Mouse (Mus musculus): ENCODE measurements around the gene Card6. TPM values are rescaled to one million over a fixed set of nuclear protein-coding genes. Genes with fewer than 3 reads are reported as not detected.
A peak's percentile ranks its signal among the peaks of the same experiment; 100 is the strongest.

Gene Card6
- total RNA-seq, 1 experiment: 0.18 TPM

DNA sequence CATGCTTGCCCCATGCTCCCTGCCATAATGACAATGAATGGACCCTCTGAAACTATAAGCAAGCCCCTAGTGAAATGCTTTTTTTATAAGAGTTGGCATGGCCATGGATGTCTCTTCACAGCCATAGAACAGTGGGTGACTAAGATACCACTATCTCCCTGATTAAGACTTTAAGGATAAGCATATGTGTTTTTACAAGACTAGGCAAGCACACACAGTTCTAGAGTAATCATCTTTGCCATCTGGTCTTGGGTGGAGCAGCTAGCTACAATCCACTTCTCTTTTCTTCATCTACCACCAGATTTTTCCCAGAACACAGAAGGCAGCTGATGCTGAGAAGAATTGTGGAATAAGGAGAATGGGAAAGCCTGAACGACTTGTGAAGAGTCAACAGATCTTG, 27.1 kb downstream of the Card6 start:
- H3K4me1 ChIP-seq (ENCODE audit: control insufficient read depth in 2 of 2, insufficient read depth in 2 of 2, low read length in 2 of 2, poor library complexity in 1 of 2): no peaks in the 10 kb centered on the region
- no peak overlapping the region for H3K27ac ChIP-seq (ENCODE audit: insufficient read depth, low read depth, low read length, poor library complexity, severe bottlenecking)
- H3K4me3 ChIP-seq (ENCODE audit: insufficient read depth in 1 of 2, low read depth in 1 of 2, low read length in 2 of 2, poor library complexity in 1 of 2, severe bottlenecking in 1 of 2): no peak overlapping the region
- no peaks in the 10 kb centered on the region for H3K9me3 ChIP-seq (ENCODE audit: control insufficient read depth, insufficient read depth, low read depth, low read length)
- TF ChIP-seq ZNF384 (IDR thresholded peaks at IDR 0.05; ENCODE audit: low read depth, low read length): no peak
- TF ChIP-seq HCFC1 (IDR thresholded peaks at IDR 0.05; ENCODE audit: borderline replicate concordance, insufficient read depth, low read length): no peak
- TF ChIP-seq ZC3H11A (IDR thresholded peaks at IDR 0.05; ENCODE audit: borderline replicate concordance, low read depth, low read length): no peak
- no peak for TF ChIP-seq CHD2 (IDR thresholded peaks at IDR 0.05; ENCODE audit: low read depth, low read length)
- TF ChIP-seq MAFK (IDR thresholded peaks at IDR 0.05; ENCODE audit: insufficient read depth, low read depth, low read length): no peak
- no peaks in the 10 kb centered on the region for H3K36me3 ChIP-seq (ENCODE audit: control insufficient read depth, insufficient read depth, low read length, poor library complexity, severe bottlenecking)
- in situ Hi-C loops (cut with MboI; ENCODE audit: low sequenced_read_pairs in 2 of 2, unreplicated experiment in 2 of 2): loop anchor here in 1 of 2 experiments (25.0 kb wide), 1 partner anchor 1131 kb away; no protein-coding TSS in a partner anchor
- no peak overlapping the region for H3K9ac ChIP-seq (ENCODE audit: insufficient read depth, low read depth, low read length, poor library complexity, severe bottlenecking)
- no peak for DNase-seq (ENCODE audit: low read depth, low spot score)

DNA sequence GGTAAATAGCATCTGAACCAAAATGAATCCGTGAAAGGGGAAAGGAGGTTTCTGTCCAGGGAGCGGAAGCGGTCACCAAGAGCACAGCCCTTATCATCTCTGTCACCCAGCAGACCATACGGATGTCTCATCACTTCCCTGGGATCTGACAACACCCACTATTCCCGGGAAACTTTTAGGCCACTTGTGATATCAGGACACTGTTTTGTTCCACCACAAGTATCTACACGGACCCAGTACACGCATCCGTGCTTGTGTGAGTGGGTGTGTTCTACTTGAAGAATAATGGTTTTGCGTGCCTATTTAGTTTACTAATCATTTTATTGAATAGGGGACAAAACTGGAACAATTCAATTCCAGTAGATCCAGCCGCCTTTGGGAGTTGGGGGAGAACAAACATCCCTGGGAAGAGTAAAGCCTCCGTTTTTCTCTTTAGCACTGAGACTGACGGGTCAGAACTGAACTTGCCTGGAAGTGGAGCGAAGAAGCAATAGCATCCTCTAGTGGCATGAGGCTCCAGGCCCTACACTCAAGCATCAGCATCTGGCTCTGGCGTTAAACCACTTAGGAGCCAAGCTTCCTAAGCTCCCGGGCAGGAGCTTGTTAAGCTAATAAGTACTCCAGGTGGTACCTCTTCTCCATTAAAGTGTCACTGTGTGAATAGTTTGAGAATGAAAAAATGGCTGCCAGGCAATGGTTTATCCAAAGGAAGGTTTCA, 39.4 kb downstream of the Card6 start:
- TF ChIP-seq ZC3H11A (IDR thresholded peaks at IDR 0.05; ENCODE audit: borderline replicate concordance, low read depth, low read length) (peak; percentile 96), HCFC1 (IDR thresholded peaks at IDR 0.05; ENCODE audit: borderline replicate concordance, insufficient read depth, low read length) (no peak)
- no peak overlapping the region for H3K27ac ChIP-seq (ENCODE audit: insufficient read depth, low read depth, low read length, poor library complexity, severe bottlenecking)
- peak; percentile 53 for DNase-seq (ENCODE audit: low read depth, low spot score)
- H3K36me3 ChIP-seq (ENCODE audit: control insufficient read depth, insufficient read depth, low read length, poor library complexity, severe bottlenecking): no peaks in the 10 kb centered on the region
- H3K9me3 ChIP-seq (ENCODE audit: control insufficient read depth, insufficient read depth, low read depth, low read length): no peaks in the 10 kb centered on the region
- in situ Hi-C loops (cut with MboI; ENCODE audit: low sequenced_read_pairs in 2 of 2, unreplicated experiment in 2 of 2): no loop called here
- H3K4me1 ChIP-seq (ENCODE audit: control insufficient read depth in 2 of 2, insufficient read depth in 2 of 2, low read length in 2 of 2, poor library complexity in 1 of 2): no peaks in the 10 kb centered on the region
- H3K4me3 ChIP-seq (ENCODE audit: insufficient read depth in 1 of 2, low read depth in 1 of 2, low read length in 2 of 2, poor library complexity in 1 of 2, severe bottlenecking in 1 of 2): no peak overlapping the region; a peak in 1 of 4 replicates
- no peak overlapping the region for H3K9ac ChIP-seq (ENCODE audit: insufficient read depth, low read depth, low read length, poor library complexity, severe bottlenecking)

GRCm38 (mm10) chr15:5063635-5064034, 44.7 kb downstream of the Card6 start, which contains the start of gene C7:
Gene C7, minus strand, starts transcription at chr15:5063740.
- H3K4me3 ChIP-seq (ENCODE audit: insufficient read depth in 1 of 2, low read depth in 1 of 2, low read length in 2 of 2, poor library complexity in 1 of 2, severe bottlenecking in 1 of 2): no peak within 1 kb of the TSS
- H3K36me3 ChIP-seq (ENCODE audit: control insufficient read depth, insufficient read depth, low read length, poor library complexity, severe bottlenecking): no peaks in the 10 kb centered on the region
- in situ Hi-C loops (cut with MboI; ENCODE audit: low sequenced_read_pairs in 2 of 2, unreplicated experiment in 2 of 2): no loop called here
- no peak for TF ChIP-seq CHD2 (IDR thresholded peaks at IDR 0.05; ENCODE audit: low read depth, low read length)
- no peak for TF ChIP-seq ZNF384 (IDR thresholded peaks at IDR 0.05; ENCODE audit: low read depth, low read length)
- TF ChIP-seq ZC3H11A (IDR thresholded peaks at IDR 0.05; ENCODE audit: borderline replicate concordance, low read depth, low read length): no peak
- TF ChIP-seq MAFK (IDR thresholded peaks at IDR 0.05; ENCODE audit: insufficient read depth, low read depth, low read length): no peak
- TF ChIP-seq HCFC1 (IDR thresholded peaks at IDR 0.05; ENCODE audit: borderline replicate concordance, insufficient read depth, low read length): no peak
- no peak for DNase-seq (ENCODE audit: low read depth, low spot score)
- H3K4me1 ChIP-seq (ENCODE audit: control insufficient read depth in 2 of 2, insufficient read depth in 2 of 2, low read length in 2 of 2, poor library complexity in 1 of 2): no peaks in the 10 kb centered on the region
- H3K27ac ChIP-seq (ENCODE audit: insufficient read depth, low read depth, low read length, poor library complexity, severe bottlenecking): no peak within 1 kb of the TSS
- H3K9ac ChIP-seq (ENCODE audit: insufficient read depth, low read depth, low read length, poor library complexity, severe bottlenecking): no peak within 1 kb of the TSS
- no peaks in the 10 kb centered on the region for H3K9me3 ChIP-seq (ENCODE audit: control insufficient read depth, insufficient read depth, low read depth, low read length)

Other genes with a start within 250 kb of the Card6 start
- gene Mroh2b, start 209.8 kb downstream of the Card6 start, total RNA-seq (2012; rRNA removed): 0.40 TPM in 1 of 2 replicates, not detected in the other
- gene C7, start 44.8 kb downstream of the Card6 start, total RNA-seq (2012; rRNA removed): 0.16 and 0.18 TPM in 2 replicates
- gene Rpl37, start 8.1 kb upstream of the Card6 start, total RNA-seq (2012; rRNA removed): 1,373 and 1,829 TPM in 2 replicates
- 9.7 and 12.9 TPM in 2 replicates for gene Prkaa1, start 35.3 kb upstream of the Card6 start, total RNA-seq (2012; rRNA removed)
- gene Ttc33, start 77.0 kb upstream of the Card6 start, total RNA-seq (2012; rRNA removed): 24.2 and 25.2 TPM in 2 replicates
- 1.6 and 2.0 TPM in 2 replicates for gene Ptger4, start 135.6 kb upstream of the Card6 start, total RNA-seq (2012; rRNA removed)